Mouse (Mus musculus) heart, embryonic 12.5 days (tissue): ENCODE measurements around the gene Matn1. TPM values are rescaled to one million over a fixed set of nuclear protein-coding genes. Genes with fewer than 3 reads are reported as not detected.

ENCODE experiments used
- ATAC-seq: fragments of 200-750 bp; cut with Nextera tagmentation; 2 replicates; pipeline ENCODE4 v1.8.0; 2017; ENCODE audit warnings: moderate TSS enrichment, moderate library complexity; ENCODE audit not compliant: insufficient number of reproducible peaks, low FRiP score
- H3K27ac ChIP-seq: fragments of 300-500 bp; sonication (generic); 2 replicates; pipeline ENCODE4 v1.5.1; 2016; ENCODE audit warnings: mild to moderate bottlenecking, moderate library complexity; ENCODE audit not compliant: poor library complexity, severe bottlenecking
- H3K27me3 ChIP-seq: fragments of 300-500 bp; sonication (generic); replicated peaks from 2 replicates; pipeline ENCODE4 v1.6.1; 2016; ENCODE audit warnings: mild to moderate bottlenecking, moderate library complexity
- H3K36me3 ChIP-seq: fragments of 300-500 bp; sonication (generic); 2 replicates; pipeline ENCODE4 v1.6.1; 2016; ENCODE audit warnings: mild to moderate bottlenecking, moderate library complexity
- H3K4me1 ChIP-seq: fragments of 300-500 bp; sonication (generic); replicated peaks from 2 replicates; pipeline ENCODE4 v1.6.1; 2016; ENCODE audit warnings: mild to moderate bottlenecking
- H3K4me2 ChIP-seq: fragments of 300-500 bp; sonication (generic); 2 replicates; pipeline ENCODE4 v1.6.1; 2016; ENCODE audit warnings: mild to moderate bottlenecking, moderate library complexity
- H3K4me3 ChIP-seq: fragments of 300-500 bp; sonication (generic); 2 replicates; pipeline ENCODE4 v1.5.1; 2016; ENCODE audit warnings: mild to moderate bottlenecking
- H3K9ac ChIP-seq: fragments of 300-500 bp; sonication (generic); 2 replicates; pipeline ENCODE4 v1.6.1; 2016; ENCODE audit warnings: mild to moderate bottlenecking, moderate library complexity
- H3K9me3 ChIP-seq: fragments of 300-500 bp; sonication (generic); replicated peaks from 2 replicates; pipeline ENCODE4 v1.6.1; 2016; ENCODE audit warnings: mild to moderate bottlenecking, moderate library complexity
- WGBS: fragments of 180-500 bp; shearing (Covaris S2); methylation state at CpG from one replicate; pipeline ENCODE4 v1.1.7; 2016; 5-methylcytosine and 5-hydroxymethylcytosine counted together
- polyA plus RNA-seq: library from polyadenylated mRNA; unstranded; fragments of >200 nt; fragmentation: Nextera tagmentation; extraction: Ambion mirVana; gene quantifications from 2 replicates; pipeline ENCODE4 v1.2.1, GENCODE M21; 2016

Gene Matn1
- polyA plus RNA-seq, 1 experiment from 2014 or later = 0.08 TPM

DNA sequence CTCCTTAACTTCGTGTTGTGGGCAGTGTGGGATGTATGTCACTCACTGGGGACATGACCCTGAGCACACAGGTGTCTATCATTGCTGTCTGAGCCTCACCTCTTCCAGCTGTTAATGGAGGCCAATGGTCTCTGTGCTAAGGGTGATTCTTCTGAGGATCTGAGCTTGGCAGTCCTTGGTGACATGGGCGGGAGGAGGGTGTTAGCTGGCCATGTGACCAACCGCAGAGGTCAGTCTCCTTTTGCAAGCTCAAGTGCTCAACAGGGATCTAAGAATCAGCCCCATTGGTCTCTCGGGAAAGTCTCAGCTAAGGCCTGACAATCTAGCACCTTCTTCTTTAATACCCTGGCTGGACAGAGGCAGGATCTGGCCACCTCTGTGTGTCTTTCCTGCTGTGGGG is 26.6 kb upstream of the Matn1 start:
- peaks cover 28% of the 10 kb centered on the region for H3K4me1 ChIP-seq
- ATAC-seq = no peak
- no peaks in the 10 kb centered on the region for H3K9me3 ChIP-seq
- no peak overlapping the region for H3K4me2 ChIP-seq
- 53% methylated on average over 4 of the region's 4 CpGs for WGBS
- no peaks in the 10 kb centered on the region for H3K36me3 ChIP-seq
- H3K27me3 ChIP-seq = no peaks in the 10 kb centered on the region
- H3K9ac ChIP-seq = no peak overlapping the region
- H3K27ac ChIP-seq = no peak overlapping the region
- H3K4me3 ChIP-seq = no peak overlapping the region

DNA sequence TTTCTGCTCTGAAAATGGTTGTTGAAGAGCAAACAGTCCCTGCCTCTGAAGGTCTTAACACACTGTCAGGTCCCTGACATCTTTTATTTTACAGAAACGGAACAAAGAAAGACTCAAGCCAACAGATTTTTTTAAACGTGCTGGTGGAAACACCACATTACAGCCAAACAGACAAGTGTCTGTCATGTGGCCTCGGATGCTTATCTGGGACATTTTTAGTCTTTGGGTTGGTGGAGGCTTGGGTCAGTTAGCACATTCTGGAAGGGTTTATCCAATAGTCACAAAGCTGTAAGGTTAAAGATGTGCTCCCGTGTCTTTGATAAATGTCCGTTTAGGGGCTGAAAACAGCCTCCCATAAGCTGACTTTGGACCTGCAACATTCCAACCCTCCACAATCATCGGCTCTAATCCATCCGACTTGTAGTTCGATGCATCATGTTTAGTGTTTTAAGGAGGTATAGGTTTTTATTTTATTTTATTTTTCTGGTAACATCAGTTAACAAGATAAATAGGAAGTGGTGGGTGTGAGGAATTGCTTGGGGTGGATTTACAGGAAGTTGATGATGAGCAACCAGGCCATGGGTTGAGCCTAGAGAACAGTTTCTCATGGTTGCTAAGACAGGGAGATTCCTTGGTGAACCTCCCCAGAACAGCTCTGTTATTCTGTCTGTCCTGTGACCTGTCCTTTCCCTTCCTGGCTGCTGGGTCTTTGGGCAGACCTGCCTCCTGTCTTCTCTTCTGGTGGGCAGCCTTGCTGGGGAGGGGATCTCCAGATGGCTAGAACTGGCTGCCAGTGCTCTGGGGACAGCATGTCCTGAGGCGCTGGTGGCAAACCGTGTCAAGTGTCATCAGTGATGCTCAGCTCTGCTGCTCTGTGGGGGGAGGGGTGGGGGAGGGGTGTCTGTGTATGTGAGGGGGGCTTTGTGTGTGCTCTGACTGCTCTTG is 25.1 kb upstream of the Matn1 start:
- no peak overlapping the region for H3K9ac ChIP-seq
- 63% methylated on average over 10 of the region's 10 CpGs for WGBS
- H3K27me3 ChIP-seq = 0 out of 2 replicates have a peak, but pooled peaks cover 3% of the 10 kb centered on the region
- H3K4me3 ChIP-seq = no peak overlapping the region
- ATAC-seq = no peak
- peaks cover 28% of the 10 kb centered on the region for H3K4me1 ChIP-seq
- no peaks in the 10 kb centered on the region for H3K36me3 ChIP-seq
- no peak overlapping the region for H3K27ac ChIP-seq
- no peaks in the 10 kb centered on the region for H3K9me3 ChIP-seq
- no peak overlapping the region for H3K4me2 ChIP-seq

DNA sequence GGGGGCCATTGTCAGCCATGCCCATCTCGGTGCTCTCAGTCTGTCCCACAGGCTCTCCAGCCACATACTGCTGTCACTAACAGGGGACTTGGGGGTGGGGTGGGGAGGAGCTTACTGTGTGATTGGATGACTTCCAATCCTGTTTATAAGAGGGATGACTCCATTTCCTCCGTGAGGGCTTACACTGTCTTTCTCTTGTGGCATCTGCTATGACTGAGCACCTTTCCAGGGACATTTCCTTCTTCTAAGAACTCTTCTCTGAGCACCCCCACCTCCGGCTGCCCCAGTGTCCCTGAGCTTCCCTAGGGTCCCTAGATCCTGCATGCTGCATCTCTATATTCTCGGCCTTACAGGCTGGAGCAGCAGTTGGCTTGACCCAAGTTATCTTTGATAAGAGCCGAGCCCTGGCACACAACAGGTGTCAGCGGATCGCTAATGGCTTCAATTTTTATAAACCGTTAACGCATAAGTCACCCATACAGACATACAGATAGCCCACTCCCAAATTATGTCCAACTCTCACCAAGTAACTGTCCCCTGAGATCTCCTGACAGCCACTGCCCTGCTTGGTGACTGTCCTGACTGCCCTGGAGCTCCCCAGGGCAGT is 24.3 kb upstream of the Matn1 start:
- Histone ChIP-seq H3K9me3 (no peaks in the 10 kb centered on the region), H3K27me3 (0 out of 2 replicates have a peak, but pooled peaks cover 3% of the 10 kb centered on the region), H3K27ac (no peak overlapping the region), H3K9ac (no peak overlapping the region), H3K36me3 (no peaks in the 10 kb centered on the region), H3K4me1 (peaks cover 24% of the 10 kb centered on the region), H3K4me3 (no peak overlapping the region), H3K4me2 (no peak overlapping the region)
- 57% methylated on average over 9 of the region's 9 CpGs for WGBS
- no peak for ATAC-seq

DNA sequence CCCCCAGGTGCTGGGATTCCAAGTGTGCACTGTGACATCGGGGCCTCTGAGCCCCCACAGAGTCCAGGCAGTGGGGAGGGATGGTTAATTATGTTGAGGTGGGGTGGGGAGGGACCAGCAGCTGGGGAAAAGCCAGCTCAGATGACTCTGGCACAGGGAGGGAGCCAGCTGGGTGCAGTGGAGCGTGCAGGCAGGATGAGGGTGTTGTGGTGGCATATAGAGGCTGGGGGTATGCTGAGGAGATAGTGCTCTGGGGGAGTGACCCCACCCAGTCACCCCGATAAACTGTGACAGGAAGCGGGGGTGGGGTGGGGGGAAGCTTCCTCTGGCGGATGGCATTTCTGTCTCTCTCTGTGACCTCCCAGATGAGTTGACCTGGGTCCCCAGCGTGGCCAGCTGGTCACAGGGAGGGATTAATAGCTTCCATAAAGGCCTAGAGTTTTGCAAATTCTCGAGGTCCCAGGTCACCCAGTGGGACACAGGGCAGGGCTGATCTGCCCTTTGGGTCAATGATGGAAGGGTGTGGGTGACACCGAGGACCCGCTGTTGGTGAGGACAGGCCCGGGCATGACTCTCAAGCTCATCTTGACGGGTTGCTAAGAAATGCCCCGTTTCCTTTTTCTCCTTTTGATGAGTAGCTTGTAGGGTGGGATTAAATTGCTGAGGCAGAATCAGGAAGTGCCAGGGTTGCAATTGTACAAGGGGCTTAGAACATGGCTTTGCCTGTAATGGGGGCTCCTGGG is 23.1 kb upstream of the Matn1 start:
- H3K9ac ChIP-seq = no peak overlapping the region
- 0 out of 2 replicates have a peak, but pooled peaks cover 9% of the 10 kb centered on the region for H3K27me3 ChIP-seq
- peaks cover 15% of the 10 kb centered on the region for H3K4me1 ChIP-seq
- 48% methylated on average over 12 of the region's 12 CpGs for WGBS
- no peak for ATAC-seq
- H3K36me3 ChIP-seq = no peaks in the 10 kb centered on the region
- H3K4me3 ChIP-seq = no peak overlapping the region
- H3K4me2 ChIP-seq = no peak overlapping the region
- no peaks in the 10 kb centered on the region for H3K9me3 ChIP-seq
- no peak overlapping the region for H3K27ac ChIP-seq

DNA sequence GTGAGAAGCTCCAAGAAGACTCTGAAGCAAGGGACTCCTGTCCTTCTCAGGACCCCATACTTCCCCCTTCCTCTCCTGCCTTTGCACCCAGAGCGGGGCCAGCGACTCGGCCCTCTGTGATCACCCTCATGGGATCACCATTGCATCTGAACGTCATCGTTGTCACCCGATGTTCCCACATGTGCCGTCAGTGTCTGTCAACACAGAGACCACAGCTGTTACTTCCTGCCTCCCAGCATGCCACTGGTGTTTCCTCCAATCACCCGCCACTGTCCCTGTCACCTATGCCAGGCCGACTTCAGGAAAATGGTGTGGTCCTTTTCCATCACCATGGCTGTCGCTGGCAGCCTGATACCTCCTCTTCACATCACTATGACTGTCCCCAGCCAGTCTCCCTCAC is 22.2 kb upstream of the Matn1 start:
- no peak for ATAC-seq
- H3K4me2 ChIP-seq = no peak overlapping the region
- H3K4me1 ChIP-seq = peaks cover 15% of the 10 kb centered on the region
- no peaks in the 10 kb centered on the region for H3K36me3 ChIP-seq
- H3K4me3 ChIP-seq = no peak overlapping the region
- 69% methylated on average over 10 of the region's 10 CpGs for WGBS
- H3K27me3 ChIP-seq = 0 out of 2 replicates have a peak, but pooled peaks cover 9% of the 10 kb centered on the region
- no peaks in the 10 kb centered on the region for H3K9me3 ChIP-seq
- H3K9ac ChIP-seq = no peak overlapping the region
- no peak overlapping the region for H3K27ac ChIP-seq

DNA sequence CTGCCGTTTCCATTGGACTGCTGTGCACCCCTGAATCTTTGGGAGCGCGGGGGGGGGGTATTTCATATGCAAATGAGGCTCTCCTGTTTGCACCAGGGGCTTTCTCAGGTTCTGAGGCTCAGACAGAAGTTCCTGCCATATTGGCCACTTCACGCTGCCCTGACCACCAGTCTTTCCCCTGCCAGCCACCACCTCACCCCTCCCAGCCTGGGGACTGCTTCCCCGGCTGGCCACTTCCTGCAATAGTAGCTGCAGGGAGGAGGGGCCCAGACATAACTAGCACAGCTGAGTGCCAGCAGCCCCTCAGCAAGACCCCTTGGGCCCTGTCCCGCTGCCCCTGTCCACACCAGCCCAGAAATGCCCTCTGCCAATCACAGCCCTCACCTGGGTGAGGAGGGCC is 17.9 kb upstream of the Matn1 start:
- Histone ChIP-seq H3K27ac (no peak overlapping the region), H3K27me3 (peaks cover 29% of the 10 kb centered on the region), H3K9ac (no peak overlapping the region), H3K4me2 (no peak overlapping the region), H3K4me1 (peaks cover under 1% of the 10 kb centered on the region; the same call in 1 of the 2 replicates), H3K9me3 (no peaks in the 10 kb centered on the region), H3K4me3 (no peak overlapping the region), H3K36me3 (no peaks in the 10 kb centered on the region)
- ATAC-seq = no peak
- WGBS = 58% methylated on average over 6 of the region's 6 CpGs

DNA sequence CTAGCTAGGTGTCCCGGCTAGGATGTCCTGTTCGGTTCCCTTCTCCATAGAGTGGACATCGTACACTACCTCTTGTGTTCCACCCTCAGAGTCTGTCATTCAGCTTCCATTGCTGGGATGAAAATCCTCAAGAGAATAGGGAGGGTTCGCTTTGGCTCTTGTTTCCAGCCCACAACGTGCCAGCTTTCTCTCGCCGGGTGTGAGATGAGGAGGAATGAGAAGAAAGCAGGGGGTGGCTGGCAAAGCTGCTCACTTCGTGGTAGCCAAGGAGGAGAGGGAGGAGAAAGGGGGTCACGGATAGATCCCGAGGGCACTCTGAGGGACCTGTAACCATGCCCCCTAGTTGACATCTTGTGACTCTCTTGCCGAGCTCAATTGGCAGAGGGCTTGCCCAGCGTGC is 16.4 kb upstream of the Matn1 start:
- H3K4me1 ChIP-seq = no peaks in the 10 kb centered on the region
- H3K27ac ChIP-seq = no peak overlapping the region
- H3K4me2 ChIP-seq = no peak overlapping the region
- H3K36me3 ChIP-seq = no peaks in the 10 kb centered on the region
- no peak overlapping the region for H3K4me3 ChIP-seq
- no peaks in the 10 kb centered on the region for H3K9me3 ChIP-seq
- no peak for ATAC-seq
- no peak overlapping the region for H3K9ac ChIP-seq
- 83% methylated on average over 12 of the region's 12 CpGs for WGBS
- H3K27me3 ChIP-seq = peaks cover 29% of the 10 kb centered on the region

DNA sequence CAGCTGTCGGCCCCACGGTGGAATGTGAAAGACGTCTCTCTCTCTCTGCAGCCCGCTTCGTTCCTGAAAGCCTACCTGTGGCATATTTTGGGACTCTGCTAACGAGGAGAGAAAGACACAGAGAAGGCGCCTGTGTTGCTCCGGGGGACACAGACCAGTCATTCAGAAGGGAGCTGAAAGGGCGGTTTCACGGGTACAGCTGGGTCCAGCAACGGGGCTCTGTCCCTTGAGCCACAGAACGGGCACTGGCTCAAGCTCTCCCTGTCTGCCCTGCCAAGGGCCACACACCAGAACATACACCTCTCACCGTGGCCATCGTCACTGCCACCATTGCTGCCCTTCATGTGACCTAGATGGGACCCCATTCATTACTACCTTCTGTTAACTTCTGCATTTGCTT is 1.5 kb upstream of the Matn1 start:
- Histone ChIP-seq H3K9ac (no peak overlapping the region), H3K4me2 (no peak overlapping the region), H3K9me3 (no peaks in the 10 kb centered on the region), H3K27ac (no peak overlapping the region), H3K36me3 (no peaks in the 10 kb centered on the region), H3K27me3 (peaks cover 33% of the 10 kb centered on the region), H3K4me1 (peaks cover 4% of the 10 kb centered on the region; the same call in 1 of the 2 replicates), H3K4me3 (no peak overlapping the region)
- no peak for ATAC-seq
- WGBS = 42% methylated on average over 14 of the region's 14 CpGs

DNA sequence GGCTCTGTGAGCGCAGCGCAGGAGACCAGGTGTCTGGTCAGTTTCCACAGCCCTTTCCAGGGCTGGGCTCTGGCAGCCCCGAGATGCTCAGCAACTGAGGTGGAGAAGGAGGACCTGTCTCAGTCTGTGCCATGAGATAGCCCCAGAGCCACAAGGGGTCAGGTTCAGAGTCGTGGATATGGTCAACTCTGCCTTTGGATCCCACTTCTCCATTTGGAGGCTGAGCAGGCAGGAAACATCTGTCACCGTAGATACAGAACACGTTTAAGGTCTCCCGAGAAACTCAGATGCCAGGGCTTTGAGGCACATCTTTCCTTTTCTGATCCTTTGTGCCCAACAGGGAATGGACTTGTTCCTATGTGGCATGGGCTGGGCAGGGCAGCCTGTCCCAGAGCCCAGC is 594 bp downstream of the Matn1 start:
- no peak for ATAC-seq
- peaks cover 33% of the 10 kb centered on the region for H3K27me3 ChIP-seq
- peaks cover 4% of the 10 kb centered on the region; the same call in 1 of the 2 replicates for H3K4me1 ChIP-seq
- H3K27ac ChIP-seq = no peak overlapping the region
- H3K4me2 ChIP-seq = no peak overlapping the region
- no peaks in the 10 kb centered on the region for H3K9me3 ChIP-seq
- 67% methylated on average over 7 of the region's 7 CpGs for WGBS
- H3K36me3 ChIP-seq = no peaks in the 10 kb centered on the region
- H3K4me3 ChIP-seq = no peak overlapping the region
- H3K9ac ChIP-seq = no peak overlapping the region

DNA sequence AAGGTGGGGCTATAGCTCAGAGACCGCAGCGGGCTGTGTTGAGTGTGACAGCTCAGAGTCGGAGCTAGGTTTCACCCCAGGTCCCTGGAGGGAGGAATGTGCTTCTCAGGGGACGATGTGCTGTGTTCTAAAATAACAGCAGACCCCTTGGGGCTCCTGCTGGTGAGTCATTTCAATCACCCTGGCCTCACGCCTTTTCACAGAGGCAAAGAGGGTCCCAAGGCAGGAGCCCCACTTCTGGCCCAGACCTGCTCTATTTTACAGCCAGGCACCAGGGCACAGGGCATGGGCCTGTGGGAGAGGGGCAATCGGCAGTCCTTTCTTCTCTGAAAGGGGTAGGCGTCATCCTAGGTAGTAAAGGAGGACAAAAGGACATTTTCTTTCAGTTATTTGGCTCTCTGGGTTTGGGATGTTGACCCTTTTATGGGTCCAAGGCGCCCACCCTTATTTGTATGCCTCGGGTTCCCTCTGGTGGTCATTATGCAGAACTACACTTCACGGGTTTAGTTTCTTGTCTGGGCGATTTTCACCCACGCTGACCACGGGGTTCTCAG is 3.0 kb downstream of the Matn1 start:
- H3K4me1 ChIP-seq = peaks cover 4% of the 10 kb centered on the region; the same call in 1 of the 2 replicates
- H3K4me2 ChIP-seq = no peak overlapping the region
- peaks cover 37% of the 10 kb centered on the region for H3K27me3 ChIP-seq
- H3K9me3 ChIP-seq = no peaks in the 10 kb centered on the region
- no peak overlapping the region for H3K4me3 ChIP-seq
- no peaks in the 10 kb centered on the region for H3K36me3 ChIP-seq
- WGBS = 11% methylated on average over 13 of the region's 13 CpGs
- no peak overlapping the region for H3K27ac ChIP-seq
- no peak overlapping the region for H3K9ac ChIP-seq
- ATAC-seq = no peak
